Comparison of ENCODE assay signal across 30 mouse cellular contexts in genomic region chr4:56621782-56622181, GRCm38 (mm10).
DNase-seq lines count a peak whose midpoint lies in the region; ATAC-seq and TF ChIP-seq lines count a peak whose summit lies in the region.
"Had no signal": no experiment of that assay in that cellular context is flagged by ENCODE, and none has a peak within 500 bp of the region (broad histone marks: within the 10 kb centered on the region; RNA-seq: fewer than 3 reads in every experiment).

No protein-coding gene starts in this region.

- no peaks in the 10 kb centered on the region for H3K9me3 ChIP-seq in stomach, embryonic 16.5 days (replicated peaks; ENCODE audit: control insufficient read depth, low read length)
- H3K9me3 ChIP-seq in stomach, postnatal 0 days (ENCODE audit: control insufficient read depth, low read length): no peaks in the 10 kb centered on the region
- H3K9me3 ChIP-seq: embryonic facial prominence, embryonic 13.5 days; embryonic facial prominence, embryonic 15.5 days; forebrain, embryonic 10.5 days; forebrain, embryonic 12.5 days had no signal

- DNase-seq in frontal cortex, postnatal 25 days (ENCODE audit: low spot score in 2 of 2): no peak
- peak; percentile 15 for DNase-seq in heart, adult 11 months
- DNase-seq in heart, postnatal 14 days: no peak
- peak; percentile 23 to 26 for DNase-seq in left cerebral cortex, adult 18-20 months (ENCODE audit: low spot score in 2 of 2)
- DNase-seq in left cerebral cortex, adult 9 months (ENCODE audit: low spot score in 2 of 2): no peak
- DNase-seq in stomach, postnatal 0 days (ENCODE audit: low spot score): no peak
- DNase-seq: adrenal gland, adult 8-10 months; adrenal gland, postnatal 14 days; adrenal gland, postnatal 36 days; B cell, adult 2 months; cerebellum, adult 11 months; cerebellum, adult 18-20 months; cerebellum, adult 8-10 months; cerebellum, adult 9-11 months; cerebellum, postnatal 14 days; cerebellum, postnatal 36 days; embryo, embryonic 11 days had no signal

- peak; percentile 61 for ATAC-seq in frontal cortex, adult (ENCODE audit: low TSS enrichment)
- no peak for ATAC-seq in stomach, embryonic 16.5 days (ENCODE audit: insufficient read depth, low FRiP score)
- ATAC-seq in stomach, postnatal 0 days (ENCODE audit: low FRiP score, low TSS enrichment): no peak
- ATAC-seq: activated CD4-positive, CD25-positive, alpha-beta regulatory T cell, adult 4 months; CD4-positive, CD25-positive, alpha-beta regulatory T cell, adult 4 months; forebrain, embryonic 14.5 days; Patski had no signal

- no peak for TF ChIP-seq EP300 in stomach, postnatal 0 days (optimal IDR thresholded peaks at IDR 0.05)

- WGBS in stomach, embryonic 16.5 days: 64% methylated on average over 4 of the region's 4 CpGs
- WGBS in stomach, postnatal 0 days: 56% methylated on average over 4 of the region's 4 CpGs

- peak overlapping the region; percentile 75 for H3K27ac ChIP-seq in stomach, embryonic 16.5 days (ENCODE audit: low read length)
- H3K27ac ChIP-seq in stomach, postnatal 0 days (replicated peaks): no peak overlapping the region; the same call in 1 of the 2 replicates
- H3K27ac ChIP-seq: embryonic facial prominence, embryonic 13.5 days; embryonic facial prominence, embryonic 15.5 days; forebrain, embryonic 10.5 days; forebrain, embryonic 12.5 days had no signal

- H3K27me3 ChIP-seq in stomach, embryonic 16.5 days (ENCODE audit: control insufficient read depth, insufficient read depth, low read length): no peaks in the 10 kb centered on the region
- H3K27me3 ChIP-seq in stomach, postnatal 0 days (ENCODE audit: control insufficient read depth, insufficient read depth, low read length): no peaks in the 10 kb centered on the region
- H3K27me3 ChIP-seq: CH12.LX; embryonic facial prominence, embryonic 13.5 days; embryonic facial prominence, embryonic 15.5 days; forebrain, embryonic 12.5 days; Patski had no signal

- H3K9ac ChIP-seq in stomach, embryonic 16.5 days (ENCODE audit: low read length): no peak overlapping the region
- H3K9ac ChIP-seq in stomach, postnatal 0 days (ENCODE audit: low read length): no peak overlapping the region
- H3K9ac ChIP-seq: embryonic facial prominence, embryonic 13.5 days; embryonic facial prominence, embryonic 15.5 days; forebrain, embryonic 12.5 days had no signal

- intact Hi-C loops in heart, postnatal 14 days (cut with DNase I): no loop called here

- no peak overlapping the region for H3K4me3 ChIP-seq in stomach, embryonic 16.5 days (replicated peaks; ENCODE audit: low read length)
- H3K4me3 ChIP-seq in stomach, postnatal 0 days (ENCODE audit: low read depth, low read length): no peak overlapping the region
- H3K4me3 ChIP-seq: embryonic facial prominence, embryonic 13.5 days; embryonic facial prominence, embryonic 15.5 days; erythroblast, embryonic 14.5 days; forebrain, embryonic 10.5 days; forebrain, embryonic 12.5 days had no signal

- H3K4me1 ChIP-seq in stomach, embryonic 16.5 days (ENCODE audit: control insufficient read depth, insufficient read depth, low read length): no peaks in the 10 kb centered on the region
- H3K4me1 ChIP-seq in stomach, postnatal 0 days (replicated peaks; ENCODE audit: control insufficient read depth, insufficient read depth): no peaks in the 10 kb centered on the region
- H3K4me1 ChIP-seq: forebrain, embryonic 10.5 days; forebrain, embryonic 12.5 days had no signal

- H3K36me3 ChIP-seq in stomach, embryonic 16.5 days (ENCODE audit: control insufficient read depth, insufficient read depth, low read length): no peaks in the 10 kb centered on the region
- H3K36me3 ChIP-seq in stomach, postnatal 0 days (ENCODE audit: control insufficient read depth, insufficient read depth, low read length): no peaks in the 10 kb centered on the region
- H3K36me3 ChIP-seq: embryonic facial prominence, embryonic 13.5 days; embryonic facial prominence, embryonic 15.5 days; forebrain, embryonic 10.5 days; forebrain, embryonic 12.5 days; G1E had no signal

- no peak overlapping the region for H3K4me2 ChIP-seq in stomach, embryonic 16.5 days (ENCODE audit: low read depth, low read length)
- no peak overlapping the region for H3K4me2 ChIP-seq in stomach, postnatal 0 days (replicated peaks; ENCODE audit: low read depth)
- H3K4me2 ChIP-seq: embryonic facial prominence, embryonic 13.5 days; embryonic facial prominence, embryonic 15.5 days; forebrain, embryonic 12.5 days had no signal

- no peak for TF ChIP-seq CTCF in stomach, postnatal 0 days (IDR thresholded peaks at IDR 0.05; ENCODE audit: low read depth)

Comparison
In these comparisons a context has a peak if more than half of its experiments do, and no peak if none do; other contexts are left out.
1. DNase-seq: peak in heart, adult 11 months (single experiment) and left cerebral cortex, adult 18-20 months (2 of 2); none in frontal cortex, postnatal 25 days (0 of 2), heart, postnatal 14 days (0 of 2), left cerebral cortex, adult 9 months (0 of 2) and stomach, postnatal 0 days (single experiment).